Mouse (Mus musculus) embryo, embryonic 9.5 days (tissue): ENCODE data around the gene Cacnb1.

ENCODE experiments used
- DNase-seq: peaks from one replicate; pipeline ENCODE4 v3.0.0-alpha.2; 2017; ENCODE audit errors: extremely low spot score

Gene Cacnb1

GRCm38 (mm10) chr11:97955146-97955902, 67.5 kb downstream of the Cacnb1 start:
- DNase-seq, result no peak

GRCm38 (mm10) chr11:97954469-97955141, 68.2 kb downstream of the Cacnb1 start:
- DNase-seq, result no peak

- DNase-seq, result no peak
Observed at GRCm38 (mm10) chr11:97953939-97954275, 68.9 kb downstream of the Cacnb1 start.

- no peak for DNase-seq
Observed at GRCm38 (mm10) chr11:97953179-97953938, 69.5 kb downstream of the Cacnb1 start.

GRCm38 (mm10) chr11:97952367-97953006, 70.3 kb downstream of the Cacnb1 start:
- no peak for DNase-seq
